Mouse (Mus musculus): ENCODE measurements at regions not wholly inside any gene's neighbourhood (a gene's known extent, or its start where the extent isn't known, plus 50 kb on each side); places are given as distances from the start of the nearest gene placed in this dataset.

DNA sequence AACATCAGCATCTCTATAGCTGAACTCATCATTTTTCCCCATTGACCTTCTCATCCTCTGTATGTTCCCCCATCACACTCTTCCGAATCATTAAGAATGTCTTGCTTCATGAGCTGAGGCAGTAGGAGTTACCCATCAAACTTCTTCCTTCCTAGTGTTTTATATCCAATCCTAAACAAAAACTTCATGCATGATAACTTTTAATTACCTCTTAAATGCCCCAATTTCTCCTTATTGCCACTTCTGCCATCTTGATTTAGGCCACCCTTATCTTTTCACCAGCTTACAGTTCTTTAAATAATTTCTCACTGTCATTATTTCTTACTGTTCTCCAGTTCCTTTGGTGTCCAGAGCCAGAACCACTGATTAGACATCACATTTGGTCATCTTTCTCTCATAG is 277.9 kb upstream of the Fbxo33 start:
- WGBS: 97% methylated on average over 1 of the region's 1 CpGs
- H3K4me3 ChIP-seq (ENCODE audit: low read depth, low read length): no peak overlapping the region
- H3K4me1 ChIP-seq (ENCODE audit: control insufficient read depth, insufficient read depth, low read length): no peaks in the 10 kb centered on the region
- no peaks in the 10 kb centered on the region for H3K27me3 ChIP-seq (ENCODE audit: control insufficient read depth, insufficient read depth, low read length)
- no peaks in the 10 kb centered on the region for H3K9me3 ChIP-seq (ENCODE audit: control insufficient read depth, low read depth, low read length)
- H3K9ac ChIP-seq (replicated peaks; ENCODE audit: low read depth, low read length): no peak overlapping the region
- H3K36me3 ChIP-seq (ENCODE audit: control insufficient read depth, insufficient read depth, low read length): no peaks in the 10 kb centered on the region
- ATAC-seq (ENCODE audit: insufficient number of reproducible peaks, insufficient read depth, low FRiP score, low read depth): no peak
- no peak overlapping the region for H3K4me2 ChIP-seq (replicated peaks; ENCODE audit: low read depth, low read length)
- no peak overlapping the region for H3K27ac ChIP-seq (ENCODE audit: low read length)

DNA sequence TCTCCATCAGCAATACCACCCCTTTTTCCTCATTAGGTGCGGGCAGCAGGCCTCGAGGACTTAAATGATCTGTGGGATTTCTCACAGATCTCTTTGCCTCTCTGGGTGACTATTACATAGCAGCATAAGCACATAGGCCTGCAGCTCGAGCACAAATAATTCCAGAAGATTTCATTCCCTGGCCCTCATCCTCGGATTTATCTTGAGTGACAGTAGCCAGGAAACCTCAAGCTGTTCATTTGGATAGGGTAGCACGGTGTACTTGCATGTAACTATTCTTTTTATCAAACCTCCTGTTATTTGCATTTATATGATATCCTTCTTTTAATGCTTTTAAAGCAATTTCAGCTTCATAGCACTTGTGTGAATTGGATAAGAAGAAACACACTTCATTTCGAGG is 268.5 kb upstream of the Fbxo33 start:
- no peak for ATAC-seq (ENCODE audit: insufficient number of reproducible peaks, insufficient read depth, low FRiP score, low read depth)
- no peak overlapping the region for H3K27ac ChIP-seq (ENCODE audit: low read length)
- no peaks in the 10 kb centered on the region for H3K27me3 ChIP-seq (ENCODE audit: control insufficient read depth, insufficient read depth, low read length)
- WGBS: 70% methylated on average over 6 of the region's 6 CpGs
- H3K9me3 ChIP-seq (ENCODE audit: control insufficient read depth, low read depth, low read length): no peaks in the 10 kb centered on the region
- no peak overlapping the region for H3K4me3 ChIP-seq (ENCODE audit: low read depth, low read length)
- no peak overlapping the region for H3K9ac ChIP-seq (replicated peaks; ENCODE audit: low read depth, low read length)
- H3K4me2 ChIP-seq (replicated peaks; ENCODE audit: low read depth, low read length): no peak overlapping the region
- no peaks in the 10 kb centered on the region for H3K4me1 ChIP-seq (ENCODE audit: control insufficient read depth, insufficient read depth, low read length)
- H3K36me3 ChIP-seq (ENCODE audit: control insufficient read depth, insufficient read depth, low read length): no peaks in the 10 kb centered on the region

DNA sequence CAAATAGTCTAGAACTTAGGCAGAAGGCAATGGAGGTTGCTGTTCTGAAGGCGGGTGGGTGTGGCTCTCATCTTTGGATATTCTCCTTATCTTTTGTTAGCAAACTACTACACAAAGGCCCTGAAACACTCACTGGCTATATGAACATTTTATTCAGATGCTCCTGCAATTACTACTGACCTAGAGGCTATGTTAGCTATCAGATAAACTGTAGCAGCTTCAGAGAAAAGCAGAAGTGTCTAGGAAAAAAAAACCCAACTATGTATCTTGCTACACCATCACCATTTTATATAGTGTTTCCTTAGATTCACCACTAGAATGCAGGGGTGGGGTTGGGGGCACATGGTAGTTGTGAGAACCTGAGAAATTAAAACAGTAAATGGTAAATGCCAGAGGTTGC is 268.0 kb upstream of the Fbxo33 start:
- Histone ChIP-seq H3K4me2 (replicated peaks; ENCODE audit: low read depth, low read length) (no peak overlapping the region), H3K4me1 (ENCODE audit: control insufficient read depth, insufficient read depth, low read length) (no peaks in the 10 kb centered on the region), H3K27me3 (ENCODE audit: control insufficient read depth, insufficient read depth, low read length) (no peaks in the 10 kb centered on the region), H3K9me3 (ENCODE audit: control insufficient read depth, low read depth, low read length) (no peaks in the 10 kb centered on the region), H3K4me3 (ENCODE audit: low read depth, low read length) (no peak overlapping the region), H3K9ac (replicated peaks; ENCODE audit: low read depth, low read length) (no peak overlapping the region), H3K36me3 (ENCODE audit: control insufficient read depth, insufficient read depth, low read length) (no peaks in the 10 kb centered on the region), H3K27ac (ENCODE audit: low read length) (no peak overlapping the region)
- 93% methylated on average over 1 of the region's 1 CpGs for WGBS
- ATAC-seq (ENCODE audit: insufficient number of reproducible peaks, insufficient read depth, low FRiP score, low read depth): no peak

DNA sequence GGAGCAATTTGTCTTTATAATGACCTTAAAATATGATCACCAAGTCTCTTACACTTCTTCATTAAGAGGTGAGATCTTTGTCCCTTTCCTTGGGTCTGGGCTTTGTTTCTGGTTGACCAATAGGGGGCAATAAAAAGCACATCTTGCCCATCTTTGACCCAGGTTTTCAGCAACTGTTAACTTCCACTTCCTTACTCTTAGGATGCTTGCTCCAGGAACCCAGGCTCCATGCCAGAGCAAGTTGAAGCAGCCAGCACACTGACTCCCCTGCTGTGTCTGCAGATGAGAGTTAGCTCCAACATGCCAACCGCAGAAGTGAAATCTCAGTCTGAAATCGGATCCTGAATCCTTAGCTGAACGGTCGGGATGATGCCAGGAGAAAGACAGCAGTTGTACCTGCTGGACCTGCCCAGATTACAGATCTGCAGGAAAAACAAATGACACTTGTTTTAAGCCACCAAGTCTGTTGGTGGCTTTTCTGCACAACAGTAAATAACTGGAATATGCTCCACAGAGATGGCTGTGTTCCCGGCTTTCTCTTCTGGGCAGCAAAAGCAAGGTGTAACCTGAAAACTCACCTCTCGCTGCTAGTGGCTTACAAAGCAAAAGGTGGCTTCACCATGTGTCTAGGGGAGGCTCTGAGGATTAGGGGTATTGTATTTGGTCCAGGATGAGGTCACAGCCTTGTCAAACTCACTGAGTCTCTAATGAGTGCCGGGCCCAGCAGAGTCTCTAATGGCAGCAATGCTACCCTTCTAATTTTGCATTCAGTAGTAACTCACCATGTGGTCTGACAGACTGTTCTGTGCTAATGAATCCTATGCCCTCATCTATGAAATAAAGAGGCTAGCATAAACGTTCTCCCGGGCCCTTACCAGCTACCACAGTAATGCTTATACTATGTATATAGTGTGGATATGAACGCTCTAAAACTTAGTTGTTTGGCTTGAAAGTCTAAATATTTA is 241.8 kb upstream of the Fbxo33 start:
- H3K4me1 ChIP-seq (ENCODE audit: control insufficient read depth, insufficient read depth, low read length): no peaks in the 10 kb centered on the region
- ATAC-seq (ENCODE audit: insufficient number of reproducible peaks, insufficient read depth, low FRiP score, low read depth): no peak

DNA sequence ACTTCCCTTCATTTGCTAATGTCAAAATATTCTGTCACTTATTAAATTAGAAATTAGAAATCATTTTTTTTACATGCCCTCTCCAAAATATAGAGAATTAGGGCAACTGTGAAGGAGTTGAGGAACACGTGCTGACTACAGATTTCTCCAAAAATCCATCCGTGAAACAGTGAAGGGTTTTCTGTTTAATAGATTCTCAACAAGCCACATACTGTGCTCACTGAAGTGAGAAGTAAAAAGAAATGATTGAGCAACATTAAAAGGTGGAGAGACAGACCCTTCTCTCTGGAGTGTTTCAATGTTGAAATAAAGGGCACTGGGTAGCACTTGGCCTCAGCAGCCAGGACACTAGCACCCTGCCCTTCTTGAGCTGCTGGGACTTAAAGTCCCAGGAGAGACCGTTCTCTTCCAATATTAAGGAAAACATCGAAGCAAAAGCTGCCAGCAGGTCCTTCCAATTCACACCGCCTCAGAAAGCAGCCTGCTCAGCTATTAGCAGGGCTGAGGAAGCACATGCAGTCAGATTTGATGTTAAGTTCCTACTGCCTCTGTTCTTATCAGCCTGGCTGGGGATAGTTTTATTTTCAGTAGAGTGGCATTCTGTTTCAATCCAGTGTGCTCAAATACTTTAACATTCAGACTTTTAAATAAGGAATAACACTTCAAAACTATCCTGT is 236.8 kb upstream of the Fbxo33 start:
- Histone ChIP-seq H3K36me3 (ENCODE audit: control insufficient read depth, insufficient read depth, low read length) (no peaks in the 10 kb centered on the region), H3K27me3 (ENCODE audit: control insufficient read depth, insufficient read depth, low read length) (no peaks in the 10 kb centered on the region), H3K9me3 (ENCODE audit: control insufficient read depth, low read depth, low read length) (no peaks in the 10 kb centered on the region), H3K4me2 (replicated peaks; ENCODE audit: low read depth, low read length) (no peak overlapping the region), H3K4me3 (ENCODE audit: low read depth, low read length) (no peak overlapping the region), H3K4me1 (ENCODE audit: control insufficient read depth, insufficient read depth, low read length) (no peaks in the 10 kb centered on the region), H3K9ac (replicated peaks; ENCODE audit: low read depth, low read length) (no peak overlapping the region), H3K27ac (ENCODE audit: low read length) (no peak overlapping the region)
- ATAC-seq (ENCODE audit: insufficient number of reproducible peaks, insufficient read depth, low FRiP score, low read depth): no peak
- 72% methylated on average over 5 of the region's 5 CpGs for WGBS

More for the DNA sequence above, 241.8 kb upstream of the Fbxo33 start:
- Histone ChIP-seq H3K27me3 (ENCODE audit: control insufficient read depth, insufficient read depth, low read length) (no peaks in the 10 kb centered on the region), H3K9ac (replicated peaks; ENCODE audit: low read depth, low read length) (no peak overlapping the region), H3K9me3 (ENCODE audit: control insufficient read depth, low read depth, low read length) (no peaks in the 10 kb centered on the region), H3K27ac (ENCODE audit: low read length) (no peak overlapping the region), H3K36me3 (ENCODE audit: control insufficient read depth, insufficient read depth, low read length) (no peaks in the 10 kb centered on the region), H3K4me3 (ENCODE audit: low read depth, low read length) (no peak overlapping the region), H3K4me2 (replicated peaks; ENCODE audit: low read depth, low read length) (no peak overlapping the region)
- WGBS: 62% methylated on average over 10 of the region's 10 CpGs

DNA sequence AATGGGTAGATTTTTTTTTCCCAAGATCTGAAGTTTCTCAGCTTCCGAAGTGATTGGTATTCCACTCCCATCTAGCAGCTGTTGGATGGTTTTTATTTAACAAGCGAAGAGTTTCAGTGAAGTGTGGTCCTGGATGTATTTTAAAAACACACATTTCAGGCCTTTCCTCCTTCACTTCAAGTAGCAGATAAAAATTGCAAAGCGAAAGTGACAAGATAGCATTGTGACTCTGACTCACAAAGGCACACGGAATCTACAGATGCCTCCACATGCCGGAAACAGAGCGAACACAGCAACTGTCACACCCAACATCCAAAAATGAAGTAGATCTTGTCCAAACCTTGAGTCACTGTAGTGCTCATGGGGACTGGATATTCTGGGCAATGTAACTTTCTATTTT is 195.5 kb upstream of the Fbxo33 start:
- Histone ChIP-seq H3K27ac (ENCODE audit: low read length) (no peak overlapping the region), H3K4me3 (ENCODE audit: low read depth, low read length) (no peak overlapping the region), H3K4me2 (replicated peaks; ENCODE audit: low read depth, low read length) (no peak overlapping the region), H3K9ac (replicated peaks; ENCODE audit: low read depth, low read length) (no peak overlapping the region), H3K36me3 (ENCODE audit: control insufficient read depth, insufficient read depth, low read length) (no peaks in the 10 kb centered on the region), H3K27me3 (ENCODE audit: control insufficient read depth, insufficient read depth, low read length) (no peaks in the 10 kb centered on the region), H3K4me1 (ENCODE audit: control insufficient read depth, insufficient read depth, low read length) (no peaks in the 10 kb centered on the region), H3K9me3 (ENCODE audit: control insufficient read depth, low read depth, low read length) (no peaks in the 10 kb centered on the region)
- WGBS: 89% methylated on average over 6 of the region's 6 CpGs
- no peak for ATAC-seq (ENCODE audit: insufficient number of reproducible peaks, insufficient read depth, low FRiP score, low read depth)

DNA sequence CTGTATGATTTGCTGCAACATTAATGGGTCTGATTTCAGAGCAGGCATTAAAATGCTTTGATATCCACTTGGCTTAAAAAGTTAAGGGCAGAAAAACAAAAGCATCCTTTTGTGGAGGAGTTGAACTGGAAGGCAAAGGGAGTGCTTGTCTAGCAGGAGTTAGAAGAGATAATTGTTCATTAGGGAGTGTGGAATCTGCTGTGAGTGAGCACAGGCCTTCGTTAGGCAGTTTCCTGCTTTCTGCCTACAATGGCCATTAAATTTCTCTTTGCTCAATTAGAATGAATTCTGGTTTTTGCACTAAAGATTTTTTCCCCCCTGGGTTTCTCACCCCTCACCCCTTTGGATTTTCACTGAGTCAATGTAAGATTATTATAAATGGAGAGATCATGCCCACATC is 192.0 kb upstream of the Fbxo33 start:
- H3K9me3 ChIP-seq (ENCODE audit: control insufficient read depth, low read depth, low read length): no peaks in the 10 kb centered on the region
- no peak overlapping the region for H3K4me2 ChIP-seq (replicated peaks; ENCODE audit: low read depth, low read length)
- no peaks in the 10 kb centered on the region for H3K27me3 ChIP-seq (ENCODE audit: control insufficient read depth, insufficient read depth, low read length)
- WGBS: 71% methylated on average over 1 of the region's 1 CpGs
- no peak for ATAC-seq (ENCODE audit: insufficient number of reproducible peaks, insufficient read depth, low FRiP score, low read depth)
- H3K9ac ChIP-seq (replicated peaks; ENCODE audit: low read depth, low read length): no peak overlapping the region
- no peak overlapping the region for H3K27ac ChIP-seq (ENCODE audit: low read length)
- no peak overlapping the region for H3K4me3 ChIP-seq (ENCODE audit: low read depth, low read length)
- no peaks in the 10 kb centered on the region for H3K4me1 ChIP-seq (ENCODE audit: control insufficient read depth, insufficient read depth, low read length)
- no peaks in the 10 kb centered on the region for H3K36me3 ChIP-seq (ENCODE audit: control insufficient read depth, insufficient read depth, low read length)

DNA sequence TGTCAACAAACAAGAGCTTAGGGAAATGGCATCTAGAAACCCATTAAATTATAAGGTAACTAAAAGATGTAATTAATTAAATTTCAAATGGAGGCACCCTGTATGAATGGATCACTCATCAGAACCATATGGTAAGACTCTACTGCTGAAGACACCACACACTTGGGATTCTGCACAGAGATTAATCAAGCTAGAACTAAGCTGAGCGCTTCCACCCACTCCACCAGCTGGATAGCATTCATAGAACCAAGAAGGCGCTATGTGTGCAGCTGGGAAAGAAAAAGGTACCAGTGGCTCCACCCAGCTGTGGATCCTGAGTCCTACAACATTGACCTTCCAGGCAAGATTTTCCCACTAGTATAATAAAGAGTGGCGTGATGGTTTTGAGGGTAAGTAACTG is 171.6 kb upstream of the Fbxo33 start:
- H3K27me3 ChIP-seq (ENCODE audit: control insufficient read depth, insufficient read depth, low read length): no peaks in the 10 kb centered on the region
- no peak for ATAC-seq (ENCODE audit: insufficient number of reproducible peaks, insufficient read depth, low FRiP score, low read depth)
- 96% methylated on average over 3 of the region's 3 CpGs for WGBS
- H3K4me3 ChIP-seq (ENCODE audit: low read depth, low read length): no peak overlapping the region
- no peak overlapping the region for H3K9ac ChIP-seq (replicated peaks; ENCODE audit: low read depth, low read length)
- H3K4me1 ChIP-seq (ENCODE audit: control insufficient read depth, insufficient read depth, low read length): no peaks in the 10 kb centered on the region
- no peaks in the 10 kb centered on the region for H3K36me3 ChIP-seq (ENCODE audit: control insufficient read depth, insufficient read depth, low read length)
- no peak overlapping the region for H3K27ac ChIP-seq (ENCODE audit: low read length)
- no peaks in the 10 kb centered on the region for H3K9me3 ChIP-seq (ENCODE audit: control insufficient read depth, low read depth, low read length)
- H3K4me2 ChIP-seq (replicated peaks; ENCODE audit: low read depth, low read length): no peak overlapping the region
